Mouse (Mus musculus) heart, postnatal 0 days (tissue): ENCODE results near the gene Pcbp2. TPM values are rescaled to one million over a fixed set of nuclear protein-coding genes. Genes with fewer than 3 reads are reported as not detected.

ENCODE experiments used
- ATAC-seq: fragments of 200-750 bp; cut with Nextera tagmentation; 2 replicates; pipeline ENCODE4 v1.8.0; 2017; ENCODE audit warnings: low read depth, moderate number of reproducible peaks, moderate library complexity; ENCODE audit not compliant: insufficient read depth
- DNase-seq: peaks from one replicate; pipeline ENCODE4 v3.0.0-alpha.2; 2016; ENCODE audit warnings: low spot score
- H3K27ac ChIP-seq: fragments of 300-500 bp; sonication (generic); 2 replicates; pipeline ENCODE4 v1.5.1; 2014; ENCODE audit warnings: low read depth, mild to moderate bottlenecking
- H3K27me3 ChIP-seq: fragments of 300-500 bp; sonication (generic); 2 replicates; pipeline ENCODE4 v1.6.1; 2014; ENCODE audit warnings: low read length, mixed read lengths; ENCODE audit not compliant: control insufficient read depth, insufficient read depth
- H3K36me3 ChIP-seq: fragments of 300-500 bp; sonication (generic); replicated peaks from 2 replicates; pipeline ENCODE4 v1.6.1; 2014; ENCODE audit warnings: low read length, mixed read lengths; ENCODE audit not compliant: control insufficient read depth, insufficient read depth
- H3K4me1 ChIP-seq: fragments of 300-500 bp; sonication (generic); 2 replicates; pipeline ENCODE4 v1.6.1; 2014; ENCODE audit warnings: antibody characterized with exemption; ENCODE audit not compliant: control insufficient read depth, insufficient read depth
- H3K4me2 ChIP-seq: fragments of 300-500 bp; sonication (generic); 2 replicates; pipeline ENCODE4 v1.6.1; 2014; ENCODE audit warnings: low read depth, mild to moderate bottlenecking, low read length, moderate library complexity
- H3K4me3 ChIP-seq: fragments of 300-500 bp; sonication (generic); 2 replicates; pipeline ENCODE4 v1.5.1; 2014; ENCODE audit warnings: low read depth, low read length
- H3K9ac ChIP-seq: fragments of 300-500 bp; sonication (generic); replicated peaks from 2 replicates; pipeline ENCODE4 v1.6.1; 2014; ENCODE audit warnings: low read depth, low read length, mixed read lengths
- H3K9me3 ChIP-seq: fragments of 300-500 bp; sonication (generic); replicated peaks from 2 replicates; pipeline ENCODE4 v1.6.1; 2016; ENCODE audit warnings: low read length; ENCODE audit not compliant: control insufficient read depth
- CTCF ChIP-seq: IDR thresholded peaks from 2 replicates; pipeline ENCODE4 v1.5.1; 2016; ENCODE audit warnings: antibody characterized with exemption, control low read depth, low read depth
- EP300 ChIP-seq: IDR thresholded peaks from 2 replicates; pipeline ENCODE4 v1.6.1; 2016; ENCODE audit warnings: antibody characterized with exemption, low read depth
- WGBS: fragments of 180-500 bp; shearing (Covaris S2); extraction: QIAGEN DNeasy Blood & Tissue Kit; methylation state at CpG from one replicate; pipeline ENCODE4 v1.1.7; 2014; 5-methylcytosine and 5-hydroxymethylcytosine counted together
- polyA plus RNA-seq: library from polyadenylated mRNA; unstranded; fragments of >200 nt; fragmentation: Nextera tagmentation; extraction: Ambion mirVana; gene quantifications from 2 replicates; pipeline ENCODE4 v1.2.1, GENCODE M21; 2015
- total RNA-seq: library from RNA; depleted of rRNA; stranded (reverse); fragments of >200 nt; gene quantifications from 2 replicates; pipeline ENCODE4 v1.2.3, GENCODE M21; 2014; ENCODE audit warnings: low replicate concordance

Gene Pcbp2
- total and polyA plus RNA-seq, 2 experiments from 2014 or later = 118 to 221 TPM

DNA sequence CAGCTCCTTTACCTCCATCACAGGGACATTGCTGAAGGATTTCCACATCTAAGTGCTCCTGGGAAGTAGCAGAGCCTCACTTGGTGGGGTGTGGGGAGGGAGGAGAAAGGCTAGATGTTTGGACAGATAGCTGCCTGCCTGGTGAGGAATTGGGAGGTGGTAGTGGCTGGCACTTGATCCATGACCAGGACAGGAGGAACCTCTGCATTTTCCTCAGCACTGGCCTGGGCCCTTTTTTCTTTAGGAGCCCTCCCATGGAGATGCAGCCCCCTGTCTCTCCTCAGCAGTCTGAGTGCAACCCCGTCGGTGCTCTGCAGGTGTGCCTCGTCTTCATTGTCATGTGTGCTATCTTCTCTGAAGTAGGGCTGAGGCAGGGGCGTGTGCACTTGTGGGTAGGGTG is 51.1 kb downstream of the Pcbp2 start:
- no peak overlapping the region for H3K27ac ChIP-seq
- no peak for DNase-seq
- no peak overlapping the region for H3K4me3 ChIP-seq
- H3K27me3 ChIP-seq = no peaks in the 10 kb centered on the region
- H3K4me2 ChIP-seq = no peak overlapping the region
- peaks cover 39% of the 10 kb centered on the region for H3K36me3 ChIP-seq
- H3K9me3 ChIP-seq = no peaks in the 10 kb centered on the region
- no peak overlapping the region for H3K9ac ChIP-seq
- TF ChIP-seq CTCF (no peak), EP300 (no peak)
- WGBS = 74% methylated on average over 4 of the region's 4 CpGs
- ATAC-seq = no peak
- peaks cover 19% of the 10 kb centered on the region for H3K4me1 ChIP-seq

DNA sequence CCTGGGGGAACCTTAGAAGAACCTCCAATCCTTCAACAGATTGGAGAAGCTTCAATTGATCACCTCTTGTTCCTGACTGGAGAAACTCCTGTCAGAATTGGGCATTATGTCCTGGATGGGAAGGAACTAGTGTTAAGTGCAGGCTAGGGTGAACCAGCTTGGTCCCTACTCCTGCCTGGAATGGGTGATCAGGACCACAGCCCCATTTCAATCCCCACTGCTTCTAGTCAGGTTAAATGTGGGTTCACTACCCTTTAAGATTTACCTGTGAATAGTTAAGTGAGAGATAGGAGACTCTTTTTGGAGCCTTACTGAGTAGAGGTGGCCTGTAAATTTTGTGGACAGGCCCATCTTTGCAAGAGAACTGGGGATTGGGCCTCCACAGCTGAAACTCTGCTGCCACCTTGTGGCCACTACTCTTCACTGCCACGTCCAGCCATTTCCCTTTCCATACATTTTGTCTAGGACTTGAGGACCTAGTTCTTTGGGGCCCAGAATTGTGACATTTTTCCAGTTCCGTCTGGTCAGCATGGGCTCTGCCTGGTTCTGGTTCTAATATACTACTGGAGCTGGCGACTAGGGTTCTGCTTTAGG is 54.6 kb downstream of the Pcbp2 start, which contains the start of gene Npff:
Gene Npff, minus strand, starts transcription at position 51 of the 594 bp plus-strand sequence.
- H3K4me1 ChIP-seq = peaks cover 6% of the 10 kb centered on the region
- no peak within 1 kb of the TSS for H3K9ac ChIP-seq
- peak; percentile 82 for DNase-seq
- no peak within 1 kb of the TSS; the same call in 1 of the 2 replicates for H3K27ac ChIP-seq
- no peaks in the 10 kb centered on the region for H3K9me3 ChIP-seq
- WGBS = 7% methylated on average over 3 of the region's 3 CpGs
- TF ChIP-seq CTCF (peak; percentile 94), EP300 (no peak)
- ATAC-seq = peak; percentile 40; the same call in 1 of the 2 replicates
- peaks cover 70% of the 10 kb centered on the region for H3K36me3 ChIP-seq
- no peak within 1 kb of the TSS for H3K4me3 ChIP-seq
- no peaks in the 10 kb centered on the region for H3K27me3 ChIP-seq
- H3K4me2 ChIP-seq = no peak within 1 kb of the TSS

DNA sequence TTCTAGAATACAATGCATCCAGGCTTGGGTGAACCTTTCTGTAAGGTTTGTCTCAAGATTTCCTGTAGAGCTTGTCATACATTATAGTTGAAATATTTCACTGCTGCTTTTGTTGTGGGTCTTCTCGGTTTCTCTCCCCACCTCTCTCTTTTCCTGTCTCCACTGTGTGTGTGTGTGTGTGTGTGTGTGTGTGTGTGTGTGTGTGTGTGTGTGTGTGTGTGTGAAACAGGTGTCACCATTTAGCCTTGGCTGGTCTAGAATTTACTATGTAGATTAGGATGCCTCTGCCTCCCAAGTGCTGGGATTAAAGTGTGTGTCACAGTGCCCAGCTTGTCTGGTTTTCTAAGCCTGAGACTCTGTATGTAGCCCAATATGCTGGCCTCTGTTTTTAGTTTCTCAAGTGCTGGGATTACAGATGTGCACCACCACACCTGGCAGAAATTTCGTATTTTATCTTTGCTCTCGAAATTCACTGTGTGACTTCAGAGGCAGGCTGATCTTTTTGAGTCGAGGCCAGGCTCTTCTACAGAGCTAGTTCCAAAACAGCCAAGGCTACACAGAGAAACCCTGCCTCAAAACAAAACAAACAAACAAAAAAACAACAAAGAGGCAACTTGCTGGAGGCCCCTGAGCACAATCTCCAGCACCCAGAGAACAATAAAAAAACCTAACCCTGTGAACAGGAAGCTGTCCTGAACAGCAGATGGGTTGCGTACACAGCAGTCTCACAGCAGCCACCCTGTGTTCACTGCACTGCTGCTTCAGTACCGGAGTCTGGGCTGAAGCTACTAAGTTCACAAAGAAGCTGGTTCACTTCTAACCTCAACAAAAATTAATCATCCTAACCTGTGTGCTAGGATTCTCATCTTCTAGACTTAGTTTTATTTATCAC is 56.0 kb downstream of the Pcbp2 start:
- Histone ChIP-seq H3K4me2 (no peak overlapping the region), H3K9ac (no peak overlapping the region), H3K27ac (no peak overlapping the region; the same call in 1 of the 2 replicates), H3K27me3 (no peaks in the 10 kb centered on the region), H3K36me3 (peaks cover 79% of the 10 kb centered on the region), H3K4me1 (no peaks in the 10 kb centered on the region), H3K9me3 (no peaks in the 10 kb centered on the region), H3K4me3 (no peak overlapping the region)
- ATAC-seq = no peak
- DNase-seq = no peak
- 77% methylated on average over 6 of the region's 6 CpGs for WGBS
- no peak for TF ChIP-seq CTCF
- no peak for TF ChIP-seq EP300

DNA sequence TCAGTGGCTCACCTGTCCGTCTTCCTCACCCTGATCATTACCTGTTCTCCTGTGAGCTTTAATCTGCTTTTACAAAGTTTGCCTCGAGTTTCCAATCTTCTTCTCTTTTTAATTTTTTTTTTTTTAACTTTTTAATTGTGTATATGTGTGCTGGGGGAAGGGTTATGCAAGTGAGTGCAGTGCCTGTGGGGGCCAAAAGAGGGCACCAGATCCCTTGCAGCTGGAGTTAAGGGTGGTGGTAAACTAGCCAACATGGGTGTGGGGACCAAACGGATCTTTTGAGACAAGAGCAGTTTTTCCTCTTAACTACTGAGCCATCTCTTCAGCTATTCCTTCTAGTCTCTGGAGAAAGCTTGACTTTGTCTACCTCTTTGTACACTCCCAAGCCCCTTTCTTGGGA is 57.6 kb downstream of the Pcbp2 start:
- H3K27me3 ChIP-seq = no peaks in the 10 kb centered on the region
- no peak for DNase-seq
- TF ChIP-seq CTCF (peak; percentile 46), EP300 (no peak)
- H3K4me3 ChIP-seq = no peak overlapping the region
- H3K4me1 ChIP-seq = no peaks in the 10 kb centered on the region
- H3K27ac ChIP-seq = no peak overlapping the region
- ATAC-seq = no peak
- H3K4me2 ChIP-seq = no peak overlapping the region
- H3K9ac ChIP-seq = no peak overlapping the region
- H3K36me3 ChIP-seq = peaks cover 82% of the 10 kb centered on the region
- WGBS = 70% methylated on average over 3 of the region's 3 CpGs
- H3K9me3 ChIP-seq = no peaks in the 10 kb centered on the region

DNA sequence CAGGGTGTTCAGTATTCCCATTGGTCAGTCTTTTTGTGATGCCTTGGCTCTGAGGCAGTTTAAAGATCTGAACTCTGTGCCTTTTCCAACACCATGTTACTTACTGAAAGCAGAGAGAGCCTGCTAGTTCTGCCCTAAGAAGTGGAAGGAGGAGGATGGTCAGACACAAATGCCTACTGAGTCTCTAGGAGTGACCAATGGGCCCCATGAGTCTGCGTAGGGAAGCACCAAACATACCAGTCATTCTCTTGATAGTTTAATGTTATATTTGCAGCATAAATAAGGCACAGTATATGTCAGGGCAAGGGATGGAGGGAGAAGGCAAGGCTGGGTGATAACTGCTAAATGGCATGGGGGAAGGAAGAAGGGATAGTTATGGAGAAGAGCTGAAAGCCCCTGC is 58.1 kb downstream of the Pcbp2 start:
- no peaks in the 10 kb centered on the region for H3K27me3 ChIP-seq
- no peak overlapping the region for H3K27ac ChIP-seq
- H3K9me3 ChIP-seq = no peaks in the 10 kb centered on the region
- WGBS = 97% methylated on average over 1 of the region's 1 CpGs
- peaks cover 87% of the 10 kb centered on the region for H3K36me3 ChIP-seq
- H3K9ac ChIP-seq = no peak overlapping the region
- H3K4me2 ChIP-seq = no peak overlapping the region
- ATAC-seq = no peak
- no peak for TF ChIP-seq CTCF
- TF ChIP-seq EP300 = no peak
- no peak overlapping the region for H3K4me3 ChIP-seq
- DNase-seq = no peak
- H3K4me1 ChIP-seq = no peaks in the 10 kb centered on the region
